Comparison of ENCODE assay signal across 8 mouse cellular contexts in genomic region chr14:79662001-79662400, GRCm38 (mm10). TPM values are rescaled to one million over a fixed set of nuclear protein-coding genes. Genes with fewer than 3 reads are reported as not detected.
DNase-seq lines count a peak whose midpoint lies in the region; ATAC-seq and TF ChIP-seq lines count a peak whose summit lies in the region.

Cnmd (minus strand) TSS chr14:79662170.

- H3ac ChIP-seq in myocyte (ENCODE audit: control insufficient read depth, insufficient read length), result no peak within 1 kb of the TSS

- no peaks in the 10 kb centered on the region for H3K9me3 ChIP-seq in embryonic facial prominence, embryonic 15.5 days (replicated peaks)
- H3K9me3 ChIP-seq in intestine, embryonic 16.5 days (ENCODE audit: control insufficient read depth, low read length), result no peaks in the 10 kb centered on the region

- peak; percentile 43; the same call in 1 of the 2 replicates for ATAC-seq in embryonic facial prominence, embryonic 15.5 days (ENCODE audit: insufficient number of reproducible peaks, low FRiP score, low TSS enrichment, low read depth)
- no peak for ATAC-seq in intestine, embryonic 16.5 days

- no peaks in the 10 kb centered on the region for H3K79me2 ChIP-seq in myocyte (ENCODE audit: control insufficient read depth, insufficient read depth)

- no peaks in the 10 kb centered on the region for H3K4me1 ChIP-seq in lung, adult 2 months (ENCODE audit: control insufficient read depth, insufficient read depth, low read length)
- peaks cover 6% of the 10 kb centered on the region for H3K4me1 ChIP-seq in embryonic facial prominence, embryonic 15.5 days
- peaks cover 3% of the 10 kb centered on the region; the same call in 1 of the 2 replicates for H3K4me1 ChIP-seq in intestine, embryonic 16.5 days (ENCODE audit: control insufficient read depth, insufficient read depth, low read length)

- TF ChIP-seq POLR2A in lung, adult 2 months (IDR thresholded peaks at IDR 0.05; ENCODE audit: borderline replicate concordance, extremely low read depth, low read depth, low read length), result no peak
- no peak for TF ChIP-seq POLR2A in myocyte (IDR thresholded peaks at IDR 0.05; ENCODE audit: insufficient read length, low read depth)

- no peak for DNase-seq in lung, adult 2 months
- no peak for DNase-seq in lung, postnatal 10 days
- no peak for DNase-seq in urinary bladder, postnatal 10 days (ENCODE audit: low spot score)
- DNase-seq in adrenal gland, adult 18-20 months (ENCODE audit: low spot score in 2 of 2), result no peak
- no peak for DNase-seq in layer of hippocampus, postnatal 36 days

- H3K27me3 ChIP-seq in embryonic facial prominence, embryonic 15.5 days, result peaks cover 6% of the 10 kb centered on the region
- no peaks in the 10 kb centered on the region; the same call in 1 of the 2 replicates for H3K27me3 ChIP-seq in intestine, embryonic 16.5 days (replicated peaks; ENCODE audit: control insufficient read depth, insufficient read depth, low read length)
- peaks cover 31% of the 10 kb centered on the region for H3K27me3 ChIP-seq in myocyte (ENCODE audit: control insufficient read depth, insufficient read depth, insufficient read length)

- H3K27ac ChIP-seq in embryonic facial prominence, embryonic 15.5 days (replicated peaks), result no peak within 1 kb of the TSS
- no peak within 1 kb of the TSS for H3K27ac ChIP-seq in intestine, embryonic 16.5 days (ENCODE audit: low read length)

- TF ChIP-seq CTCF in lung, adult 2 months (IDR thresholded peaks at IDR 0.05; ENCODE audit: insufficient read depth, low read length), result no peak

- H3K9ac ChIP-seq in embryonic facial prominence, embryonic 15.5 days, result no peak within 1 kb of the TSS; the same call in 1 of the 2 replicates
- H3K9ac ChIP-seq in intestine, embryonic 16.5 days (ENCODE audit: low read depth, low read length), result peak within 1 kb of the TSS; percentile 25; the same call in 1 of the 2 replicates

- peak within 1 kb of the TSS; percentile 48 for H3K4me2 ChIP-seq in embryonic facial prominence, embryonic 15.5 days (replicated peaks)
- H3K4me2 ChIP-seq in intestine, embryonic 16.5 days (ENCODE audit: low read depth, low read length), result peak within 1 kb of the TSS; percentile 63
- peak within 1 kb of the TSS; percentile 47 for H3K4me2 ChIP-seq in myocyte (ENCODE audit: low read depth)

- no peaks in the 10 kb centered on the region for H3K36me3 ChIP-seq in embryonic facial prominence, embryonic 15.5 days
- no peaks in the 10 kb centered on the region for H3K36me3 ChIP-seq in intestine, embryonic 16.5 days (ENCODE audit: control insufficient read depth, insufficient read depth, low read length)
- no peaks in the 10 kb centered on the region for H3K36me3 ChIP-seq in myocyte (ENCODE audit: control insufficient read depth, insufficient read depth)

- WGBS in lung, adult 2 months, result 52% methylated on average over 4 of the region's 4 CpGs
- 59% methylated on average over 4 of the region's 4 CpGs for WGBS in embryonic facial prominence, embryonic 15.5 days
- WGBS in intestine, embryonic 16.5 days, result 53% methylated on average over 4 of the region's 4 CpGs

- peak within 1 kb of the TSS; percentile 11 for H3K4me3 ChIP-seq in lung, adult 2 months (replicated peaks; ENCODE audit: extremely low read depth, low read depth, low read length)
- H3K4me3 ChIP-seq in embryonic facial prominence, embryonic 15.5 days (replicated peaks), result peak within 1 kb of the TSS; percentile 34
- H3K4me3 ChIP-seq in intestine, embryonic 16.5 days (ENCODE audit: low read length), result peak within 1 kb of the TSS; percentile 38
- H3K4me3 ChIP-seq in myocyte, result no peak within 1 kb of the TSS

TF ChIP-seq in myocyte, 11 proteins besides CTCF, POLR2A, EP300 and RAD21:
- TF ChIP-seq MYOD1 (IDR thresholded peaks at IDR 0.05; ENCODE audit: control insufficient read depth in 1 of 3, insufficient read length in 2 of 3, low read depth in 2 of 3) (no peak), REST (IDR thresholded peaks at IDR 0.05; ENCODE audit: insufficient read depth, insufficient read length) (no peak), USF1 (IDR thresholded peaks at IDR 0.05; ENCODE audit: low read depth) (no peak), MYOG (IDR thresholded peaks at IDR 0.05; ENCODE audit: control insufficient read depth in 1 of 3, insufficient read depth in 1 of 3, insufficient read length in 2 of 3, low read depth in 2 of 3) (no peak)
TF ChIP-seq in myocyte: peak in this region for 0.

RNA-seq across cellular contexts. Expression of gene Cnmd, which starts in this region (rescaled TPM):
- 0.08 and 0.30 TPM in 2 replicates for polyA plus RNA-seq in lung, adult 2 months (2012; rRNA removed)
- polyA plus RNA-seq in embryonic facial prominence, embryonic 15.5 days (2015; fragmentation: Nextera tagmentation; extraction: Ambion mirVana), result 84.7 and 137 TPM in 2 replicates
- polyA plus RNA-seq in intestine, embryonic 16.5 days (2015; fragmentation: Nextera tagmentation; extraction: Ambion mirVana), result 0.15 and 0.22 TPM in 2 replicates
- not detected for polyA plus RNA-seq in myocyte (2012; fragmentation: generic; extraction: Trizol)
- total RNA-seq in adrenal gland, adult 18-20 months (2021), result 1 to 10 TPM in 1 of 2 experiments, under 1 TPM in 1; 0.93 to 2.0 TPM
- 1 to 10 TPM; 1.3 to 1.5 TPM for total RNA-seq in layer of hippocampus, postnatal 36 days (2021)

Comparison
In these comparisons a context has a peak if more than half of its experiments do, and no peak if none do; other contexts are left out.
1. RNA of gene Cnmd (polyA plus RNA-seq): 84.7 to 137 TPM in embryonic facial prominence, embryonic 15.5 days; 0.08 to 0.30 TPM in lung, adult 2 months, 0.15 to 0.22 TPM in intestine, embryonic 16.5 days and not detected in myocyte (single experiment); every median in the first group is over 10 times any median in the second.
2. Peak in every context shown above with its lines, with median percentiles within 50 percentile points of each other: H3K4me2 ChIP-seq.